Mouse (Mus musculus) cerebellum, adult 2 months (tissue): Measurements from ENCODE around the gene Slc10a1. TPM values are rescaled to one million over a fixed set of nuclear protein-coding genes. Genes with fewer than 3 reads are reported as not detected.

Source experiments
- DNase-seq, 2 experiments: peaks; one replicate each; pipeline ENCODE4 v3.0.0; 2021
- H3K27ac ChIP-seq: fragments of 200-500 bp; 2 replicates; pipeline ENCODE4 v1.5.1; 2012; ENCODE audit warnings: low read length, control low read depth, inconsistent platforms; ENCODE audit not compliant: insufficient read depth
- H3K27me3 ChIP-seq: fragments of 200-500 bp; 2 replicates; pipeline ENCODE4 v1.6.1; 2012; ENCODE audit warnings: inconsistent platforms, mild to moderate bottlenecking, low read length, moderate library complexity; ENCODE audit not compliant: control insufficient read depth, insufficient read depth
- H3K4me1 ChIP-seq: fragments of 200-500 bp; 2 replicates; pipeline ENCODE4 v1.6.1; 2011; ENCODE audit warnings: low read length; ENCODE audit not compliant: control insufficient read depth, insufficient read depth
- H3K4me3 ChIP-seq: fragments of 200-500 bp; replicated peaks from 2 replicates; pipeline ENCODE3; 2011; ENCODE audit warnings: mild to moderate bottlenecking, low read depth, low read length, control low read depth; ENCODE audit not compliant: insufficient read depth
- CTCF ChIP-seq: fragments of 200-500 bp; IDR thresholded peaks from 2 replicates; pipeline ENCODE4 v1.5.1; 2011; ENCODE audit warnings: low read depth, mild to moderate bottlenecking, control low read depth, low read length, moderate library complexity, borderline replicate concordance; ENCODE audit not compliant: insufficient read depth
- POLR2A ChIP-seq: fragments of 200-500 bp; IDR thresholded peaks from 2 replicates; pipeline ENCODE4 v1.6.1; 2011; ENCODE audit warnings: low read length, control low read depth, borderline replicate concordance; ENCODE audit not compliant: insufficient read depth
- WGBS: fragments of 180-500 bp; shearing (Covaris S2); methylation state at CpG from one replicate; pipeline ENCODE4 v1.1.7; 2018; 5-methylcytosine and 5-hydroxymethylcytosine counted together
- polyA plus RNA-seq: library from polyadenylated mRNA; depleted of rRNA; stranded (reverse); fragments of >200 nt; gene quantifications from 2 replicates; pipeline ENCODE4 v1.2.3, GENCODE M21; 2012

Gene Slc10a1
- polyA plus RNA-seq, 1 experiment: not detected

DNA sequence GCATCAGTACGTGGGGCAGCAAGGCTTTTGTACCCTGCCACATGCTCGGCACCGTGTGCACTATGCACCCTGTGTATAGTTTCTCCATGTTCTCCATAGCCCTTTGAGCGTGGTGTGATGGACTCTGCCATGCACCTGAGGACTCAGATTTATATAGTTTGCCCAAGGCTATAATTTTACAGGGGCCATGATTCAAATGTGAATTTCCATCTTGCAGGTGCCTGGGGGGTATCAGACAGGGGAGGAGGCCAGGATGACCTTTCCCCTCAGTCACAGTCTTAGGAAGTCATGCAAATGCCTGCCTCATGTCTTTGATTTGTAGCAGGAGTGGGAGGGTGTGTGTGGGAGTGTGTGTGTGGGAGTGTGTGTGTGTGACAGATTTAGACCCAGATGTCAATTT is 29.1 kb upstream of the Slc10a1 start:
- TF ChIP-seq CTCF: no peak
- no peak overlapping the region for H3K4me3 ChIP-seq
- WGBS: 76% methylated on average over 4 of the region's 4 CpGs

DNA sequence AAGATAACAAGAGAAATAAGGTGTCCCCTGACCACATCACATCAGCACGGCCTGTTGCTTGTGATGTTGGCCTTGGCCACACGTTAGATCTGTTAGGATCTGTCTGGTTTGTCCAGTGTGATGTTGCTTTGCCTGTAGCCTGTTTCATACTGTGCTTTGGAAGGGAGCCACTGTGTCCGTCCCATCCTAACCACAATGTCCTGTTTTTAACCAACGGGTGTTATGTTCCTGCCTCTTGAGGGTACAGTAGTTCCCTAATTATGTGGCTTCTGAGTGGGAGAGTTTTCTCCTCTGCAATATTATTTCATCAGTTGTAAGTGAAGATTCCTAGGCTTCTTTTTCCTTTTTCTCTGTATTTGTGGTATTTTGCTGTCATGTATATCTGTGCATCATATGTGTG is 26.8 kb upstream of the Slc10a1 start:
- Histone ChIP-seq H3K27me3 (no peaks in the 10 kb centered on the region), H3K4me1 (no peaks in the 10 kb centered on the region), H3K4me3 (no peak overlapping the region), H3K27ac (no peak overlapping the region)
- no peak for DNase-seq
- 85% methylated on average over 4 of the region's 4 CpGs for WGBS
- TF ChIP-seq POLR2A (no peak), CTCF (no peak)

More for the DNA sequence above, 29.1 kb upstream of the Slc10a1 start:
- Histone ChIP-seq H3K27ac (no peak overlapping the region), H3K4me1 (no peaks in the 10 kb centered on the region), H3K27me3 (no peaks in the 10 kb centered on the region)
- DNase-seq: no peak

DNA sequence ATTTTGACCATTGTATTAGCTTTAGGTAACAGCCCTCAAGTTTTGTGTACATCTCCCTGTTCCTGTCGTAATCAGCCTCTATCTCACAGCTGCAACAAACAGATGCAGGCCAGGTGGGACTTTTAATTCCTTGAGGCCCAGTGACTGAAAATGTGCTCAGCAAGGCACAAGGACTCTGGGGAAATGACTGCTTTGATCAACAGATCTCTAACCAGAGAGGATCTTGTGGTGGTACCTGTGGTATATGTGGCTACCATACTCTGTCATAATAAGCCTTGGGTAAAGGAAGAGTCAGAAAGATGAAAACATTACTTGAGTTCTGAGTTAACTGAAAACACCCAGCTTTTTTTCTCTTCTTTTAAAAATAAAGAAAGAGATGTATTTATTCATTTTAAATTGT is 25.3 kb upstream of the Slc10a1 start:
- no peak overlapping the region for H3K27ac ChIP-seq
- no peak overlapping the region for H3K4me3 ChIP-seq
- WGBS: 92% methylated on average over 1 of the region's 1 CpGs
- TF ChIP-seq CTCF (no peak), POLR2A (no peak)
- peaks cover 3% of the 10 kb centered on the region; the same call in 1 of the 2 replicates for H3K4me1 ChIP-seq
- no peak for DNase-seq
- H3K27me3 ChIP-seq: no peaks in the 10 kb centered on the region

DNA sequence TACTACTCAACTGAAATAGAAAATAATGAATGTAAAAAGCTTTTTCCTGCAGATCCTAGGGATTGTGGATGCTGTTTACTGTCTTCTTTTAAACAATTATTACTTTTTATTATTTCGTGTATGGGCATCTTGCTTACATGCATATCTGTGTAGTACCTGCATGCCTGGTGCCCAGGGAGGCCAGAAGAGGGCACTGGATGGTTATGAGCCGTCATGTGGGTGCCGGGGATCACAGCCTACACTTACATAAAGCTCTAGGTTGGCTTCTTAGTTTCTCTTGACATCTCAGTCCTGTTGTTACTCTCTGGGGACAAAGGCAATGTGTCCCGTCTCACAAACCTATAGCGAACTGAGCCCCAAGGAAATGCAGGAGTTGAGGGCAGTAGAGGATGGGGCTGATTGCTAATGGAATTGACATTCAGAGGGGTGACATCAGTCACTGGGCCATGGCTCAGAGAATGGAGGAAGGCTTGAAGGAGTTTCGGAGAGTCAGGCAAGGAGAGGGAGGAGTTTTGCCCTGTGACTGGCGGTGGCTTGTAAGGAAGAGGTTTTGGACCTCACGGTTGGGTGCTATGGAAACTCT is 24.1 kb upstream of the Slc10a1 start:
- TF ChIP-seq POLR2A (no peak), CTCF (peak; percentile 7; the same call in 1 of the 2 replicates)
- no peak overlapping the region for H3K4me3 ChIP-seq
- H3K27ac ChIP-seq: no peak overlapping the region
- WGBS: 77% methylated on average over 8 of the region's 8 CpGs
- peaks cover 3% of the 10 kb centered on the region; the same call in 1 of the 2 replicates for H3K4me1 ChIP-seq
- no peak for DNase-seq
- no peaks in the 10 kb centered on the region for H3K27me3 ChIP-seq

DNA sequence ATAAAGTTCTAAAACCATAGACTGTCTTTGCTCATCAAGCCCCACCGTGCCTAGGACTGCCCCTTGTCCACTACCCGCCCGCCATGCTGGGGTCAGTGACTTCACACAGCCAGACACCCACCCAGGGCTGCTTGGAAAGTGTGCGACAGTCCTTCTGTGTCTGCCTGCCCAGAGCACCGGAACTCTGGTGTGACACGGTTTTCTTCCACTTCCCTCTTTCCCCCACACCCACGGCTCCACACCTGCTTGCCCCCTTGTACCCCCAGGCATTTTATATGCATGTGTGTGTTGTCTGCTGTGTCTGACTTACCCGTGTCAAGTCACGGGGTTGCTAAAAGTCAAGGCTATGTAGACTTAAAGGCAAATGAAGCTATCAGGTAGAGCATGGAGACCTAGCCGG is 23.3 kb upstream of the Slc10a1 start:
- Histone ChIP-seq H3K4me1 (peaks cover 3% of the 10 kb centered on the region; the same call in 1 of the 2 replicates), H3K27me3 (no peaks in the 10 kb centered on the region), H3K27ac (no peak overlapping the region), H3K4me3 (no peak overlapping the region)
- no peak for DNase-seq
- TF ChIP-seq POLR2A (no peak), CTCF (no peak)
- WGBS: 83% methylated on average over 10 of the region's 10 CpGs

DNA sequence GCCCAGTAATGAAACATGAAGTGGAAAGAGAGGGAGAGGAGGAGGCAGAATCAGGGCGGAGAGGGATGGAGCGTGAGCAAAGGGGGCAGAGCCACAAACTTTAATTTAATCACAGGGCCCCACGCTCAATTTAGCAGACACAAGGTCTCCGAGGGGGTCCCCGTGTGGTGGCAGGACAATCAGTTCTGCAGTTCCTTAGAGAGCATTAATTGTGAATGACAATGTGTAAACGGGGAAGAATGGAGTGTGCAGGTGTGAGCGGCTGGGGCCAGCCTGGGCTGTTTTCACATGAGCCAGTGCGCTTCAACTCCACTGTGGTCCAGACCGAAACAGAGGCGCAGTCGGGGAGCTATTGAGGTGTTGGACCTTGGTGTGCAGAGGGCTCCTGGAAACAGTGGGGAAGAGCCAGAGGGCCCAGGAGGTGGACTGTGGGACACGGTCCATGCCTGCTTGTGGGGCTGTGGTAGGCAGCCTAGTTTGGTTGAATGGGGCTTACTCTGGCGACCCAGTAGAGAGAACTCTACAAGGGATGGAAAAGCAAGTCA is 22.5 kb upstream of the Slc10a1 start:
- TF ChIP-seq CTCF (no peak), POLR2A (no peak)
- Histone ChIP-seq H3K4me1 (peaks cover 3% of the 10 kb centered on the region; the same call in 1 of the 2 replicates), H3K4me3 (no peak overlapping the region), H3K27ac (no peak overlapping the region), H3K27me3 (no peaks in the 10 kb centered on the region)
- WGBS: 54% methylated on average over 13 of the region's 13 CpGs
- DNase-seq: no peak

DNA sequence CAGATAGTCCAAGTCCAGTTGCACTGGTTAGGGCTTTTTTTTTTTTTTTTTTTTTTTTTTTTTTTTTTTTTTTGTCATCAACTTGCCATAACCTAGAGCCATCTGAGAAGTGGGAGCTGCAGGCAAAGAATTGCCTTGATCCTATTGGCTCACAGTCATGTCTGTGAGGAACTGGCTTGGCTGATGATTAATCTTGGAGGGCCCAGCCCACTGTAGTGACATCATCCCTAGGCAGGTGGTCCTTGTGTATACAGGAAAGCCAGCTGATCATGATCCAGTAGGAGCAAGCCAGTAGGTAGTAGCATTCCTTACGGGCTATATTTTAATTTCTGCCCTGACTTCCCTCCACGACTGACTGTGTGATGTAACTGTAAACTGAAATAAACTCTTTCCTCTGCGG is 19.8 kb upstream of the Slc10a1 start:
- WGBS: 86% methylated on average over 3 of the region's 3 CpGs
- TF ChIP-seq CTCF (no peak), POLR2A (no peak)
- Histone ChIP-seq H3K27me3 (no peaks in the 10 kb centered on the region), H3K4me3 (no peak overlapping the region), H3K27ac (no peak overlapping the region), H3K4me1 (peaks cover 3% of the 10 kb centered on the region; the same call in 1 of the 2 replicates)
- no peak for DNase-seq

DNA sequence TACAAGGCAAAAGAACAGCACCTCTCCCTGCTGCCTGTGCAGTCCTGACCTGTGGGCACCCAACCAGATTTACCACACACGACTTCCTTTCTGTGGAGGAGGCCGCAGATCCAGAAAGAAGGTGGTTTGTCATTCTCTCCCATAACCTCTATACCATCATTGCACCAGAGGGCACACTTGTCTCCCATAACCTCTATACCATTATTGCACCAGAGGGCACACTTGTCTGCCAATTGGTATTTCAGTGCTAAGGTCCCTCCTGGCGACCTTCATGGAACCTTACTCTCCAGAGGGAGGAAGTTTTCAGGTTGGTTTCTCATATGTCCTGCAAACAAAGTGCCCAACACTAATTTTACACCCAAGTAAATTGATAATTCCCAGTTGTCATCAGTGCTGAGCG is 18.1 kb upstream of the Slc10a1 start:
- no peak for TF ChIP-seq CTCF
- TF ChIP-seq POLR2A: no peak
- Histone ChIP-seq H3K27me3 (no peaks in the 10 kb centered on the region), H3K27ac (no peak overlapping the region), H3K4me3 (no peak overlapping the region), H3K4me1 (peaks cover 3% of the 10 kb centered on the region; the same call in 1 of the 2 replicates)
- WGBS: 92% methylated on average over 4 of the region's 4 CpGs
- DNase-seq: no peak
